In genomic region chr3:65930636-65931035, GRCm38 (mm10) we compare ENCODE assay signal across 10 mouse cellular contexts. TPM values are rescaled to one million over a fixed set of nuclear protein-coding genes. Genes with fewer than 3 reads are reported as not detected.
A peak's percentile ranks its signal among the peaks of the same experiment; 100 is the strongest.
DNase-seq lines count a peak whose midpoint lies in the region; ATAC-seq and TF ChIP-seq lines count a peak whose summit lies in the region.
"Had no signal": no experiment of that assay in that cellular context is flagged by ENCODE, and none has a peak within 500 bp of the region (broad histone marks: within the 10 kb centered on the region; RNA-seq: fewer than 3 reads in every experiment).

No protein-coding gene starts in this region.

- H3K4me2 ChIP-seq in heart, embryonic 16.5 days (ENCODE audit: low read depth, low read length), result peak overlapping the region; percentile 36
- H3K4me2 ChIP-seq in midbrain, postnatal 0 days (ENCODE audit: low read depth, low read length, poor library complexity, severe bottlenecking), result 0 out of 2 replicates have a peak overlapping the region, but pooled peaks have one; percentile 7
- no peak overlapping the region for H3K4me2 ChIP-seq in midbrain, embryonic 14.5 days (ENCODE audit: low read length)
- H3K4me2 ChIP-seq in stomach, postnatal 0 days (replicated peaks; ENCODE audit: low read depth), result no peak overlapping the region

- 51% methylated on average over 8 of the region's 8 CpGs for WGBS in heart, embryonic 16.5 days
- WGBS in heart, adult 2 months, result 40% methylated on average over 8 of the region's 8 CpGs
- 55% methylated on average over 8 of the region's 8 CpGs for WGBS in midbrain, postnatal 0 days
- WGBS in midbrain, embryonic 14.5 days, result 61% methylated on average over 8 of the region's 8 CpGs
- WGBS in stomach, postnatal 0 days, result 59% methylated on average over 8 of the region's 8 CpGs

- H3K27ac ChIP-seq in heart, embryonic 16.5 days (ENCODE audit: low read length), result no peak overlapping the region
- H3K27ac ChIP-seq in heart, adult 2 months, result no peak overlapping the region
- H3K27ac ChIP-seq in midbrain, postnatal 0 days (ENCODE audit: low read depth, low read length), result no peak overlapping the region
- no peak overlapping the region for H3K27ac ChIP-seq in midbrain, embryonic 14.5 days (replicated peaks; ENCODE audit: low read depth, low read length)
- H3K27ac ChIP-seq in layer of hippocampus, adult 2 months, result no peak overlapping the region
- H3K27ac ChIP-seq in stomach, postnatal 0 days (replicated peaks), result no peak overlapping the region

- H3K4me3 ChIP-seq in heart, embryonic 16.5 days (ENCODE audit: low read length), result no peak overlapping the region
- no peak overlapping the region for H3K4me3 ChIP-seq in heart, adult 2 months
- H3K4me3 ChIP-seq in midbrain, postnatal 0 days (ENCODE audit: low read depth, low read length), result no peak overlapping the region
- no peak overlapping the region for H3K4me3 ChIP-seq in midbrain, embryonic 14.5 days (replicated peaks; ENCODE audit: low read depth, low read length)
- H3K4me3 ChIP-seq in layer of hippocampus, adult 2 months, result no peak overlapping the region
- no peak overlapping the region for H3K4me3 ChIP-seq in stomach, postnatal 0 days (ENCODE audit: low read depth, low read length)

- TF ChIP-seq POLR2A in heart, adult 2 months (IDR thresholded peaks at IDR 0.05; ENCODE audit: insufficient read depth, low read depth, low read length), result no peak

- no peaks in the 10 kb centered on the region for H3K9me3 ChIP-seq in heart, embryonic 16.5 days (replicated peaks; ENCODE audit: control insufficient read depth, low read length)
- H3K9me3 ChIP-seq in midbrain, postnatal 0 days (ENCODE audit: low read length), result no peaks in the 10 kb centered on the region
- no peaks in the 10 kb centered on the region for H3K9me3 ChIP-seq in midbrain, embryonic 14.5 days (ENCODE audit: control insufficient read depth, low read length)
- H3K9me3 ChIP-seq in stomach, postnatal 0 days (ENCODE audit: control insufficient read depth, low read length), result no peaks in the 10 kb centered on the region
- H3K9me3 ChIP-seq: G1E had no signal

- H3K27me3 ChIP-seq in heart, embryonic 16.5 days (ENCODE audit: control insufficient read depth, insufficient read depth, low read length), result no peaks in the 10 kb centered on the region
- H3K27me3 ChIP-seq in heart, adult 2 months (ENCODE audit: control insufficient read depth, insufficient read depth, low read length), result no peaks in the 10 kb centered on the region
- H3K27me3 ChIP-seq in midbrain, postnatal 0 days (ENCODE audit: insufficient read depth, low read length), result no peaks in the 10 kb centered on the region; the same call in 1 of the 2 replicates
- H3K27me3 ChIP-seq in midbrain, embryonic 14.5 days (ENCODE audit: control insufficient read depth, insufficient read depth, low read length), result no peaks in the 10 kb centered on the region
- no peaks in the 10 kb centered on the region for H3K27me3 ChIP-seq in stomach, postnatal 0 days (ENCODE audit: control insufficient read depth, insufficient read depth, low read length)

- intact Hi-C loops in heart, adult 2 months (cut with DNase I), result loop anchor here (2.0 to 5.0 kb wide), 2 partner anchors 538 to 946 kb away; partner anchors contain the start of gene Ssr3

- peaks cover 25% of the 10 kb centered on the region for H3K4me1 ChIP-seq in heart, embryonic 16.5 days (ENCODE audit: control insufficient read depth, insufficient read depth, low read length)
- peaks cover 12% of the 10 kb centered on the region for H3K4me1 ChIP-seq in heart, adult 2 months (ENCODE audit: control insufficient read depth, insufficient read depth, low read length)
- H3K4me1 ChIP-seq in midbrain, postnatal 0 days (ENCODE audit: insufficient read depth, low read length), result 0 out of 2 replicates have a peak, but pooled peaks cover 4% of the 10 kb centered on the region
- peaks cover 9% of the 10 kb centered on the region for H3K4me1 ChIP-seq in midbrain, embryonic 14.5 days (ENCODE audit: control insufficient read depth, insufficient read depth, low read length)
- 0 out of 2 replicates have a peak, but pooled peaks cover 2% of the 10 kb centered on the region for H3K4me1 ChIP-seq in stomach, postnatal 0 days (replicated peaks; ENCODE audit: control insufficient read depth, insufficient read depth)

- no peak for TF ChIP-seq CTCF in heart, adult 2 months (IDR thresholded peaks at IDR 0.05)
- no peak for TF ChIP-seq CTCF in midbrain, postnatal 0 days (IDR thresholded peaks at IDR 0.05)
- TF ChIP-seq CTCF in layer of hippocampus, adult 2 months (conservative IDR thresholded peaks at IDR 0.05), result no peak
- no peak for TF ChIP-seq CTCF in stomach, postnatal 0 days (IDR thresholded peaks at IDR 0.05; ENCODE audit: low read depth)

- H3K36me3 ChIP-seq in heart, embryonic 16.5 days (ENCODE audit: control insufficient read depth, insufficient read depth), result no peaks in the 10 kb centered on the region
- H3K36me3 ChIP-seq in heart, adult 2 months (ENCODE audit: control insufficient read depth, insufficient read depth, low read length), result no peaks in the 10 kb centered on the region; the same call in 1 of the 2 replicates
- H3K36me3 ChIP-seq in midbrain, postnatal 0 days (ENCODE audit: insufficient read depth, low read length), result no peaks in the 10 kb centered on the region
- H3K36me3 ChIP-seq in midbrain, embryonic 14.5 days (ENCODE audit: control insufficient read depth, insufficient read depth, low read length), result no peaks in the 10 kb centered on the region
- H3K36me3 ChIP-seq in stomach, postnatal 0 days (ENCODE audit: control insufficient read depth, insufficient read depth, low read length), result no peaks in the 10 kb centered on the region
- H3K36me3 ChIP-seq: G1E had no signal

- TF ChIP-seq EP300 in heart, adult 2 months (IDR thresholded peaks at IDR 0.05; ENCODE audit: insufficient read depth, low read depth, low read length), result no peak
- TF ChIP-seq EP300 in stomach, postnatal 0 days (optimal IDR thresholded peaks at IDR 0.05), result no peak

- no peak overlapping the region for H3K9ac ChIP-seq in heart, embryonic 16.5 days (ENCODE audit: low read length)
- no peak overlapping the region for H3K9ac ChIP-seq in heart, adult 2 months (ENCODE audit: low read depth, low read length)
- H3K9ac ChIP-seq in midbrain, postnatal 0 days (replicated peaks; ENCODE audit: low read length, poor library complexity, severe bottlenecking), result no peak overlapping the region
- no peak overlapping the region for H3K9ac ChIP-seq in midbrain, embryonic 14.5 days (replicated peaks; ENCODE audit: low read length)
- H3K9ac ChIP-seq in stomach, postnatal 0 days (ENCODE audit: low read length), result no peak overlapping the region
- H3K9ac ChIP-seq: forebrain, postnatal 0 days had no signal

- DNase-seq in cerebellum, adult 11-12 months, result peak; percentile 28
- DNase-seq in cerebellum, adult 11 months, result no peak
- no peak for DNase-seq in heart, adult 2 months
- no peak for DNase-seq in midbrain, postnatal 0 days (ENCODE audit: low spot score)
- no peak for DNase-seq in midbrain, embryonic 14.5 days
- no peak for DNase-seq in layer of hippocampus, adult 2 months (ENCODE audit: low spot score in 2 of 2)
- no peak for DNase-seq in stomach, postnatal 0 days (ENCODE audit: low spot score)

- no peak for ATAC-seq in heart, embryonic 16.5 days (replicated peaks; ENCODE audit: extremely low read depth, insufficient read depth, low FRiP score)
- 0 out of 2 replicates have a peak, but pooled peaks have one; percentile 6 for ATAC-seq in midbrain, postnatal 0 days (ENCODE audit: low FRiP score)
- ATAC-seq in midbrain, embryonic 14.5 days (ENCODE audit: low FRiP score, low TSS enrichment), result no peak
- ATAC-seq in stomach, postnatal 0 days (ENCODE audit: low FRiP score, low TSS enrichment), result no peak

- H3K79me2 ChIP-seq in heart, adult 2 months (replicated peaks; ENCODE audit: control insufficient read depth, insufficient read depth, low read length), result no peaks in the 10 kb centered on the region

RNA-seq across cellular contexts. Expression of gene Ccnl1, which starts 27.4 kb away (rescaled TPM):
- polyA plus RNA-seq in heart, embryonic 16.5 days (2015; fragmentation: Nextera tagmentation; extraction: Ambion mirVana), result 68.2 and 70.6 TPM in 2 replicates
- 10 to 100 TPM; 16.7 to 18.1 TPM for total RNA-seq in heart, adult 2 months (2021)
- 17.8 and 24.6 TPM in 2 replicates for polyA plus RNA-seq in heart, adult 2 months (2012; rRNA removed)
- 38.7 and 60.3 TPM in 2 replicates for total RNA-seq in midbrain, postnatal 0 days (2014; rRNA removed)
- polyA plus RNA-seq in midbrain, postnatal 0 days (2015; fragmentation: Nextera tagmentation; extraction: Ambion mirVana), result 52.2 and 58.4 TPM in 2 replicates
- polyA plus RNA-seq in midbrain, embryonic 14.5 days (2014; fragmentation: Nextera tagmentation; extraction: Ambion mirVana), result 78.1 and 99.0 TPM in 2 replicates
- 10 to 100 TPM; 66.2 to 66.8 TPM for total RNA-seq in layer of hippocampus, adult 2 months (2021)
- 51.4 and 54.3 TPM in 2 replicates for polyA plus RNA-seq in stomach, postnatal 0 days (2015; fragmentation: Nextera tagmentation; extraction: Ambion mirVana)

Comparison
In these comparisons a context has a peak if more than half of its experiments do, and no peak if none do; other contexts are left out.
1. H3K4me2 ChIP-seq: peak in heart, embryonic 16.5 days (single experiment) and midbrain, postnatal 0 days (single experiment); none in midbrain, embryonic 14.5 days (single experiment) and stomach, postnatal 0 days (single experiment).